Comparison of ENCODE assay signal across 13 mouse cellular contexts in the genomic region with DNA sequence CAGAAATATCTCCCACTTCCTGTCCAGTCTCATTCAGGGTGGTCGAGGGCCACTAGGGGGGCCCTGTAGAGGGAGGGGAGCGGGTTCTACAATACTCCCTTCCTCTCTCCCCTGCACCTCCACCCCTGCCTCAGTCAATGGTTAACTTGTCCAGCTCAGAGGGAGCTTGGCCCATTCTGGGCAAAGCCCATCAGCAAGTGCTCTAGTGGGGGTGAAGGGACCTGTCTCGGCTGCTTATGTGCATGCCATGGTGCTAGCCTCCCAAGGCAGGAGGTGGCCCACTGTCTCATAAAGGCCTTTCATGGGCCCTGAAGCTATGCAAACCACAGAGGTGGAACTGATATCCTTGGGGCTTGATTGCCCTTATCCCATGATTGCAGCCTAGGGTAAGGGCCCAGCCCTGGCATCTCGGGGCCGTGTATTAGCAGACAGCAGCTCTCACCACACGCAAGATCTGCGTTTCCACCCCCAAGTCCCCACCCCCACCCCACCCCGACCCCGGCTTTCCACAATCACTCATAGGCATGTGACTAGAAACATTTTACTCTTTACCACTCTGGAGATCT. TPM values are rescaled to one million over a fixed set of nuclear protein-coding genes. Genes with fewer than 3 reads are reported as not detected.
A peak's percentile ranks its signal among the peaks of the same experiment; 100 is the strongest.
DNase-seq lines count a peak whose midpoint lies in the region; ATAC-seq and TF ChIP-seq lines count a peak whose summit lies in the region.
"Had no signal": no experiment of that assay in that cellular context is flagged by ENCODE, and none has a peak within 500 bp of the region (broad histone marks: within the 10 kb centered on the region; RNA-seq: fewer than 3 reads in every experiment).

No protein-coding gene starts in this region.

- peak overlapping the region; percentile 44; the same call in 1 of the 2 replicates for H3K9ac ChIP-seq in kidney, embryonic 14.5 days (ENCODE audit: low read depth, low read length)
- peak overlapping the region; percentile 54 for H3K9ac ChIP-seq in liver, embryonic 12.5 days

- no peak for DNase-seq in Patski (ENCODE audit: low read depth, low spot score)
- no peak for DNase-seq in Muller cell, postnatal 12 days (ENCODE audit: inconsistent ontology term)
- no peak for DNase-seq in frontal cortex, adult 2 months (ENCODE audit: extremely low spot score in 1 of 2, low spot score in 1 of 2)
- no peak for DNase-seq in adrenal gland, adult 18-20 months (ENCODE audit: low spot score in 2 of 2)
- no peak for DNase-seq in gastrocnemius, postnatal 10 days
- DNase-seq: cerebellum, postnatal 25 days; gastrocnemius, postnatal 36 days; heart, postnatal 10 days had no signal

- TF ChIP-seq CTCF in E14TG2a.4 (conservative IDR thresholded peaks at IDR 0.05; ENCODE audit: low read length) = no peak
- no peak for TF ChIP-seq CTCF in Patski (IDR thresholded peaks at IDR 0.05)

- peak; percentile 33 for ATAC-seq in Patski
- ATAC-seq in kidney, embryonic 14.5 days (ENCODE audit: low FRiP score, low TSS enrichment) = peak; percentile 38; the same call in 1 of the 2 replicates
- peak; percentile 59 for ATAC-seq in liver, embryonic 12.5 days

- H3K4me2 ChIP-seq in kidney, embryonic 14.5 days (replicated peaks; ENCODE audit: low read depth, low read length) = peak overlapping the region; percentile 30
- H3K4me2 ChIP-seq in liver, embryonic 12.5 days = peak overlapping the region; percentile 50

- POLR2A ChIA-PET in Patski (lab: Charles Lee) = interaction anchor here (1.6 kb wide), 1 partner anchor 11 kb away, joined by 4 read pairs; no protein-coding TSS in a partner anchor

- H3K4me1 ChIP-seq in E14TG2a.4 (replicated peaks; ENCODE audit: low read depth, low read length) = peaks cover 72% of the 10 kb centered on the region
- peaks cover 11% of the 10 kb centered on the region for H3K4me1 ChIP-seq in kidney, embryonic 14.5 days (ENCODE audit: control insufficient read depth, insufficient read depth, low read length)
- H3K4me1 ChIP-seq in liver, embryonic 12.5 days = peaks cover 97% of the 10 kb centered on the region

- in situ Hi-C loops in Patski (cut with MboI; ENCODE audit: low pct_unique_long_range_greater_than_20kb) = loop anchor here (5.0 kb wide), 1 partner anchor 97 kb away; a partner anchor contains a TSS

- H3K27me3 ChIP-seq in E14TG2a.4 (ENCODE audit: insufficient read depth, low read length) (peaks cover 15% of the 10 kb centered on the region), Patski (no peaks in the 10 kb centered on the region)
- H3K27me3 ChIP-seq in kidney, embryonic 14.5 days (ENCODE audit: control insufficient read depth, insufficient read depth, low read length) = no peaks in the 10 kb centered on the region
- peaks cover 15% of the 10 kb centered on the region for H3K27me3 ChIP-seq in liver, embryonic 12.5 days (replicated peaks)

- CTCF ChIA-PET in Patski (lab: Charles Lee) = interaction anchor here (1.1 to 2.0 kb wide), 3 partner anchors 9 to 49 kb away, joined by 3 to 6 read pairs (median 3); no protein-coding TSS in a partner anchor

- H3K4me3 ChIP-seq in E14TG2a.4 (replicated peaks; ENCODE audit: low read length) = peak overlapping the region; percentile 67
- peak overlapping the region; percentile 33 for H3K4me3 ChIP-seq in kidney, embryonic 14.5 days (ENCODE audit: low read length)
- H3K4me3 ChIP-seq in liver, embryonic 12.5 days = no peak overlapping the region
- H3K4me3 ChIP-seq: myocyte had no signal

- H3K9me3 ChIP-seq in E14TG2a.4 (ENCODE audit: low read length) = no peaks in the 10 kb centered on the region
- H3K9me3 ChIP-seq in kidney, embryonic 14.5 days (ENCODE audit: control insufficient read depth, low read length) = no peaks in the 10 kb centered on the region
- H3K9me3 ChIP-seq in liver, embryonic 12.5 days (replicated peaks) = no peaks in the 10 kb centered on the region

- WGBS in kidney, embryonic 14.5 days = 49% methylated on average over 9 of the region's 9 CpGs
- WGBS in liver, embryonic 12.5 days (ENCODE audit: insufficient replicate concordance) = 29% methylated on average over 9 of the region's 9 CpGs

- peak overlapping the region; percentile 96 for H3K27ac ChIP-seq in kidney, embryonic 14.5 days (ENCODE audit: low read depth, low read length)
- peak overlapping the region; percentile 95 for H3K27ac ChIP-seq in liver, embryonic 12.5 days

- H3K36me3 ChIP-seq in E14TG2a.4 (ENCODE audit: insufficient read depth, low read length) = no peaks in the 10 kb centered on the region
- H3K36me3 ChIP-seq in kidney, embryonic 14.5 days (ENCODE audit: control insufficient read depth, insufficient read depth, low read length) = no peaks in the 10 kb centered on the region
- no peaks in the 10 kb centered on the region for H3K36me3 ChIP-seq in liver, embryonic 12.5 days

RNA-seq across cellular contexts. Expression of a gene that starts 1.9 kb away (rescaled TPM):
- polyA plus RNA-seq in Patski (2021) = 2.1 TPM
- polyA plus RNA-seq in kidney, embryonic 14.5 days (2014; fragmentation: Nextera tagmentation; extraction: Ambion mirVana) = 33.7 and 36.3 TPM in 2 replicates
- polyA plus RNA-seq in liver, embryonic 12.5 days (2016; fragmentation: Nextera tagmentation; extraction: Ambion mirVana) = 2.4 and 3.2 TPM in 2 replicates
- not detected in 2 replicates for polyA plus RNA-seq in frontal cortex, adult 2 months (2012; rRNA removed)
- total RNA-seq in adrenal gland, adult 18-20 months (2021) = under 1 TPM; 0.23 to 0.90 TPM
- total RNA-seq in gastrocnemius, postnatal 10 days (2021) = not detected
- total RNA-seq: gastrocnemius, postnatal 36 days; left cerebral cortex, adult 8-10 months had no signal

RNA-seq across cellular contexts. Expression of a gene that starts 13.6 kb away (rescaled TPM):
- 95.8 TPM for polyA plus RNA-seq in Patski (2021)
- 66.9 and 69.1 TPM in 2 replicates for polyA plus RNA-seq in kidney, embryonic 14.5 days (2014; fragmentation: Nextera tagmentation; extraction: Ambion mirVana)
- polyA plus RNA-seq in liver, embryonic 12.5 days (2016; fragmentation: Nextera tagmentation; extraction: Ambion mirVana) = 49.0 and 51.6 TPM in 2 replicates
- 37.8 and 45.8 TPM in 2 replicates for polyA plus RNA-seq in frontal cortex, adult 2 months (2012; rRNA removed)
- 10 to 100 TPM; 44.6 to 45.4 TPM for total RNA-seq in adrenal gland, adult 18-20 months (2021)
- total RNA-seq in gastrocnemius, postnatal 10 days (2021) = 10 to 100 TPM; 30.0 to 39.3 TPM

RNA-seq across cellular contexts. Expression of a gene that starts 13.9 kb away (rescaled TPM):
- 26.5 TPM for polyA plus RNA-seq in Patski (2021)
- 17.3 and 28.0 TPM in 2 replicates for polyA plus RNA-seq in kidney, embryonic 14.5 days (2014; fragmentation: Nextera tagmentation; extraction: Ambion mirVana)
- polyA plus RNA-seq in liver, embryonic 12.5 days (2016; fragmentation: Nextera tagmentation; extraction: Ambion mirVana) = 528 and 553 TPM in 2 replicates
- 34.9 and 35.9 TPM in 2 replicates for polyA plus RNA-seq in frontal cortex, adult 2 months (2012; rRNA removed)
- 10 to 100 TPM; 28.4 to 36.6 TPM for total RNA-seq in adrenal gland, adult 18-20 months (2021)
- total RNA-seq in gastrocnemius, postnatal 10 days (2021) = 1 to 10 TPM; 8.4 to 9.4 TPM

RNA-seq across cellular contexts. Expression of a gene that starts 52.9 kb away (rescaled TPM):
- 13.0 TPM for polyA plus RNA-seq in Patski (2021)
- polyA plus RNA-seq in kidney, embryonic 14.5 days (2014; fragmentation: Nextera tagmentation; extraction: Ambion mirVana) = 13.3 and 23.9 TPM in 2 replicates
- polyA plus RNA-seq in liver, embryonic 12.5 days (2016; fragmentation: Nextera tagmentation; extraction: Ambion mirVana) = 15.5 and 18.5 TPM in 2 replicates
- 11.5 and 12.1 TPM in 2 replicates for polyA plus RNA-seq in frontal cortex, adult 2 months (2012; rRNA removed)
- 10 to 100 TPM; 13.4 to 15.1 TPM for total RNA-seq in adrenal gland, adult 18-20 months (2021)
- total RNA-seq in gastrocnemius, postnatal 10 days (2021) = 10 to 100 TPM; 15.2 to 15.9 TPM

Comparison
In these comparisons a context has a peak if more than half of its experiments do, and no peak if none do; other contexts are left out.
1. RNA of a gene that starts 13.9 kb away (polyA plus RNA-seq): 528 to 553 TPM in liver, embryonic 12.5 days; 34.9 to 35.9 TPM in frontal cortex, adult 2 months, 17.3 to 28.0 TPM in kidney, embryonic 14.5 days and 26.5 TPM in Patski (single experiment); every median in the first group is over 10 times any median in the second.
2. Peak in every context shown above with its lines, with median percentiles within 50 percentile points of each other: ATAC-seq.